Mouse (Mus musculus): ENCODE results near the gene Mov10l1.

DNA sequence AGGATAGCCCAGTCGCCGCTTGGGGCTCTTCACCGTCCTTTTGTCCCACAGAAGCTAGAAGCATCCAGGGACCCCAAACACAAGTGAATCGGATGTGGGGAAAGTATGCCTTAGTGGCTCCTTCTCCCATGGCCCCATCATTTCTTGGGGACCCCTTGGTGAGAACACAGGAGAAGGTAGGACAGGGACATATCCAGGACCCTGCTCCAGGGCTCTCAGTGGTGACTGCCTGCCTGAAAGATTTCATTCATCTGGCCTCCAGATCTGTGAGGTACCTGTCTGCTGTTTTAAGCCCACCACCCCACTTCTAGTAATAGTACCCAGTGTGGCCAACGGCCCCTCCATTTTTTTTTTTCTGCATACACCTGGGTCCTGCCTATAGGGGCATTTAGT is 79.8 kb downstream of the Mov10l1 start:
- no peak for TF ChIP-seq CTCF (IDR thresholded peaks at IDR 0.05; ENCODE audit: borderline replicate concordance, insufficient read depth, low read length)
- TF ChIP-seq POLR2A (IDR thresholded peaks at IDR 0.05; ENCODE audit: low read depth, low read length): no peak
